Mouse (Mus musculus) G1E (cell line): ENCODE measurements at regions not wholly inside any gene's neighbourhood (a gene's known extent, or its start where the extent isn't known, plus 50 kb on each side); places are given as distances from the start of the nearest gene placed in this dataset.

Source experiments
- ATAC-seq: 2 replicates; pipeline ENCODE4 v1.8.0; 2016; ENCODE audit warnings: mild to moderate bottlenecking; ENCODE audit not compliant: insufficient number of reproducible peaks, poor library complexity, low FRiP score, severe bottlenecking; ENCODE audit errors: extremely low read depth
- DNase-seq: peaks from one replicate; pipeline ENCODE4 v3.0.0; 2012; ENCODE audit warnings: low spot score
- H3K27me3 ChIP-seq: 2 replicates; pipeline ENCODE4 v1.6.1; 2012; ENCODE audit warnings: mild to moderate bottlenecking, low read length, inconsistent platforms; ENCODE audit not compliant: insufficient read depth
- H3K36me3 ChIP-seq: replicated peaks from 2 replicates; pipeline ENCODE3; 2012; ENCODE audit warnings: mild to moderate bottlenecking, inconsistent platforms
- H3K4me1 ChIP-seq: 2 replicates; pipeline ENCODE4 v1.6.1; 2012; ENCODE audit warnings: low read depth, low read length, inconsistent platforms, mixed read lengths; ENCODE audit not compliant: insufficient read depth
- H3K4me3 ChIP-seq: 2 replicates; pipeline ENCODE4 v1.5.1; 2012; ENCODE audit warnings: low read depth, mild to moderate bottlenecking, inconsistent platforms, low read length, moderate library complexity, mixed read lengths
- H3K9me3 ChIP-seq: replicated peaks from 2 replicates; pipeline ENCODE4 v1.6.1; 2012; ENCODE audit warnings: inconsistent platforms
- CTCF ChIP-seq: IDR thresholded peaks from 2 replicates; pipeline ENCODE4 v1.5.1; 2012; ENCODE audit warnings: low read depth, low read length, inconsistent platforms, mixed read lengths
- GATA1 ChIP-seq: IDR thresholded peaks from 2 replicates; pipeline ENCODE4 v1.6.1; 2012; ENCODE audit warnings: borderline replicate concordance, low read length, inconsistent platforms, mixed read lengths
- GATA2 ChIP-seq: IDR thresholded peaks from 2 replicates; pipeline ENCODE4 v1.6.1; 2012; ENCODE audit warnings: low read depth, low read length, inconsistent platforms, borderline replicate concordance
- POLR2AphosphoS5 ChIP-seq: IDR thresholded peaks from 2 replicates; pipeline ENCODE4 v1.6.1; 2012; ENCODE audit warnings: low read depth, low read length, inconsistent platforms; ENCODE audit not compliant: insufficient replicate concordance
- TAL1 ChIP-seq: conservative IDR thresholded peaks from 2 replicates; pipeline ENCODE4 v1.6.1; 2012; ENCODE audit warnings: low read depth, low read length, inconsistent platforms, mixed read lengths

DNA sequence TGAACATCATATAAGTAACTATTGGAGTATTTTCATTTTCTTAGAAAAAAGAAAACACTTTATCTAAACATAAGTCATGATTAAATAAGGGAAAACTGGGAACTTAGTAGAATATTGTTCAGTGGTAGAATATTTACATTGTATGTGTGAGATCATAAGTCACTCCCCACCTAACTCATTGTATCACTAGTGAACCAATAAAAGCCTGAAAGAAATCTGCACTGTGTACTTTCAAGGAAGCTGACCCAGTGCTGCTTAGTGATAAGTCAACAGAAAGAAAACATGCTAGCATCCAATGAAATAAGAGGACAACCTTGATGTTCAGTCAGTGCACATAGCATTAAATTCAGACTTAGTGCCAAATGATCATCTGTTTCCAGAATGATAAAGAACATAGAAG lies 795.7 kb upstream of the A1bg start:
- no peaks in the 10 kb centered on the region for H3K4me1 ChIP-seq
- no peaks in the 10 kb centered on the region for H3K27me3 ChIP-seq
- ATAC-seq, result no peak
- no peaks in the 10 kb centered on the region for H3K36me3 ChIP-seq
- DNase-seq, result no peak
- no peaks in the 10 kb centered on the region for H3K9me3 ChIP-seq
- TF ChIP-seq CTCF, result no peak
- TF ChIP-seq GATA1, result no peak
- no peak for TF ChIP-seq GATA2
- TF ChIP-seq POLR2AphosphoS5, result no peak
- no peak for TF ChIP-seq TAL1
- no peak overlapping the region for H3K4me3 ChIP-seq

- Histone ChIP-seq H3K27me3 (no peaks in the 10 kb centered on the region), H3K9me3 (no peaks in the 10 kb centered on the region), H3K36me3 (no peaks in the 10 kb centered on the region), H3K4me3 (no peak overlapping the region), H3K4me1 (no peaks in the 10 kb centered on the region)
- DNase-seq (no peak), ATAC-seq (no peak)
- TF ChIP-seq POLR2AphosphoS5, result no peak
- no peak for TF ChIP-seq GATA2
- TF ChIP-seq TAL1, result no peak
- no peak for TF ChIP-seq GATA1
These were observed 794.4 kb upstream of the A1bg start for GRCm38 (mm10) chr15:61717216-61717615.

GRCm38 (mm10) chr15:61713953-61714352 lies 791.1 kb upstream of the A1bg start:
- Histone ChIP-seq H3K36me3 (no peaks in the 10 kb centered on the region), H3K4me3 (no peak overlapping the region), H3K4me1 (no peaks in the 10 kb centered on the region), H3K27me3 (no peaks in the 10 kb centered on the region), H3K9me3 (no peaks in the 10 kb centered on the region)
- no peak for DNase-seq
- no peak for TF ChIP-seq GATA2
- no peak for TF ChIP-seq CTCF
- TF ChIP-seq GATA1, result no peak
- no peak for TF ChIP-seq POLR2AphosphoS5
- no peak for TF ChIP-seq TAL1
- no peak for ATAC-seq

GRCm38 (mm10) chr15:61708928-61709327 lies 786.1 kb upstream of the A1bg start:
- Histone ChIP-seq H3K9me3 (no peaks in the 10 kb centered on the region), H3K36me3 (no peaks in the 10 kb centered on the region), H3K27me3 (no peaks in the 10 kb centered on the region), H3K4me1 (no peaks in the 10 kb centered on the region), H3K4me3 (no peak overlapping the region)
- DNase-seq, result no peak
- no peak for ATAC-seq
- TF ChIP-seq TAL1 (no peak), GATA1 (no peak), POLR2AphosphoS5 (no peak), GATA2 (no peak), CTCF (no peak)

DNA sequence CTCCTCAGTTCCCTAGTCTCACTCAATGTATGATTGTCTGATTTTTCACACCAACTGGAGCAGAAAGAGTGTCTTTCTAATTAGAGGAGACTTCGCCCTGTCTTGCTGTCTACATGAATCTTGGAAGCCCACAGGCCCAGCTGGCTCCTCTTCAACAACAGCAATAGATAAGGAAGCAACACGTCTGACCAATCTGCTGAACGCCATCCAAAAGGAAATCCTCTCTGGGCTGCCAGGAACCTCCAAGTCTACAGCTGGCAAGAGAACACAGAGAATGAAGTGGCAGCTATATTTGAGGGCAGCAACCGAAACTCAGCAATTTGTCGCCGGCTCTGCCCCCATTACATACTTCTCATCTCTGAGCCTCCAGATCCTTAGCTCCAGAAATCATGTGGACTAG lies 785.1 kb upstream of the A1bg start:
- no peak for TF ChIP-seq POLR2AphosphoS5
- no peak for TF ChIP-seq GATA2
- no peak for TF ChIP-seq GATA1
- no peak for TF ChIP-seq TAL1
- TF ChIP-seq CTCF, result no peak
- DNase-seq, result no peak

GRCm38 (mm10) chr15:61692679-61693078 lies 769.9 kb upstream of the A1bg start:
- Histone ChIP-seq H3K9me3 (no peaks in the 10 kb centered on the region), H3K4me3 (no peak overlapping the region), H3K27me3 (no peaks in the 10 kb centered on the region), H3K4me1 (no peaks in the 10 kb centered on the region), H3K36me3 (no peaks in the 10 kb centered on the region)
- DNase-seq (no peak), ATAC-seq (no peak)
- TF ChIP-seq CTCF (no peak), GATA2 (no peak), POLR2AphosphoS5 (no peak), GATA1 (no peak), TAL1 (no peak)

More for the DNA sequence above, 785.1 kb upstream of the A1bg start:
- no peaks in the 10 kb centered on the region for H3K4me1 ChIP-seq
- no peak for ATAC-seq
- no peaks in the 10 kb centered on the region for H3K27me3 ChIP-seq
- H3K4me3 ChIP-seq, result no peak overlapping the region
- no peaks in the 10 kb centered on the region for H3K9me3 ChIP-seq
- H3K36me3 ChIP-seq, result no peaks in the 10 kb centered on the region

GRCm38 (mm10) chr15:61690425-61690824 lies 767.6 kb upstream of the A1bg start:
- Histone ChIP-seq H3K9me3 (no peaks in the 10 kb centered on the region), H3K4me3 (no peak overlapping the region), H3K27me3 (no peaks in the 10 kb centered on the region; the same call in 1 of the 2 replicates), H3K4me1 (no peaks in the 10 kb centered on the region), H3K36me3 (no peaks in the 10 kb centered on the region)
- no peak for TF ChIP-seq GATA1
- no peak for TF ChIP-seq GATA2
- TF ChIP-seq CTCF, result no peak
- TF ChIP-seq TAL1, result no peak
- TF ChIP-seq POLR2AphosphoS5, result no peak
- no peak for ATAC-seq
- DNase-seq, result no peak
